Mouse (Mus musculus) testis, adult 2 months (tissue): ENCODE data around the gene Igdcc3.

ENCODE experiments used
- CTCF ChIP-seq: fragments of 200-500 bp; IDR thresholded peaks from 2 replicates; pipeline ENCODE4 v1.5.1; 2012; ENCODE audit warnings: low read depth, mild to moderate bottlenecking, inconsistent platforms, low read length, moderate library complexity; ENCODE audit not compliant: control insufficient read depth, insufficient read depth, insufficient replicate concordance
- POLR2A ChIP-seq: fragments of 200-500 bp; IDR thresholded peaks from 2 replicates; pipeline ENCODE4 v1.6.1; 2012; ENCODE audit warnings: low read depth, mild to moderate bottlenecking, inconsistent platforms, low read length, moderate library complexity; ENCODE audit not compliant: control insufficient read depth

GRCm38 (mm10) chr9:65100991-65101685 is 39.9 kb upstream of the Igdcc3 start, which contains the start of gene Igdcc4:
- TF ChIP-seq CTCF (no peak), POLR2A (no peak)
